Mouse (Mus musculus) myocyte (in vitro differentiated cells): Measurements from ENCODE around the gene Tfap2c. TPM values are rescaled to one million over a fixed set of nuclear protein-coding genes. Genes with fewer than 3 reads are reported as not detected.

ENCODE experiments used
- H3K27me3 ChIP-seq: one replicate; pipeline ENCODE4 v1.6.1; 2011; ENCODE audit not compliant: control insufficient read depth, insufficient read depth, insufficient read length
- H3K36me3 ChIP-seq: one replicate; pipeline ENCODE4 v1.6.1; 2011; ENCODE audit not compliant: control insufficient read depth, insufficient read depth
- H3K4me2 ChIP-seq: one replicate; pipeline ENCODE4 v1.6.1; 2011; ENCODE audit warnings: low read depth, control low read depth
- H3K4me3 ChIP-seq: one replicate; pipeline ENCODE4 v1.5.1; 2011; ENCODE audit warnings: mild to moderate bottlenecking, control low read depth, moderate library complexity
- H3K79me2 ChIP-seq: one replicate; pipeline ENCODE4 v1.6.1; 2011; ENCODE audit not compliant: control insufficient read depth, insufficient read depth
- H3ac ChIP-seq: one replicate; pipeline ENCODE4 v1.6.1; 2011; ENCODE audit not compliant: control insufficient read depth, insufficient read length
- CEBPB ChIP-seq: IDR thresholded peaks from 2 replicates; pipeline ENCODE4 v1.6.1; 2011; ENCODE audit warnings: mild to moderate bottlenecking, moderate library complexity; ENCODE audit not compliant: poor library complexity, insufficient read depth, severe bottlenecking
- E2F4 ChIP-seq: IDR thresholded peaks from one replicate; pipeline ENCODE4 v1.6.1; 2011; ENCODE audit warnings: mild to moderate bottlenecking, control low read depth, moderate library complexity; ENCODE audit not compliant: insufficient read depth
- MAX ChIP-seq: IDR thresholded peaks from one replicate; pipeline ENCODE4 v1.6.1; 2011; ENCODE audit warnings: low read depth, mild to moderate bottlenecking, control low read depth
- MYOD1 ChIP-seq, 3 experiments: IDR thresholded peaks; one replicate each; pipeline ENCODE4 v1.6.1; 2011; ENCODE audit warnings: control low read depth in 2 of 3, low read depth in 2 of 3, mild to moderate bottlenecking in 2 of 3, moderate library complexity in 1 of 3; ENCODE audit not compliant: insufficient read length in 2 of 3, control insufficient read depth in 1 of 3
- MYOG ChIP-seq, 3 experiments: IDR thresholded peaks; one replicate each; pipeline ENCODE4 v1.6.1; 2011; ENCODE audit warnings: control low read depth in 2 of 3, low read depth in 2 of 3, mild to moderate bottlenecking in 2 of 3; ENCODE audit not compliant: insufficient read length in 2 of 3, control insufficient read depth in 1 of 3, insufficient read depth in 1 of 3
- POLR2A ChIP-seq: IDR thresholded peaks from one replicate; pipeline ENCODE4 v1.6.1; 2011; ENCODE audit warnings: low read depth, mild to moderate bottlenecking, control low read depth, moderate library complexity; ENCODE audit not compliant: insufficient read length
- POLR2AphosphoS2 ChIP-seq: IDR thresholded peaks from one replicate; pipeline ENCODE4 v1.6.1; 2011; ENCODE audit warnings: low read depth, control low read depth; ENCODE audit not compliant: insufficient read length
- REST ChIP-seq: IDR thresholded peaks from one replicate; pipeline ENCODE4 v1.6.1; 2011; ENCODE audit warnings: mild to moderate bottlenecking, control low read depth, moderate library complexity; ENCODE audit not compliant: insufficient read depth, insufficient read length
- SRF ChIP-seq: IDR thresholded peaks from one replicate; pipeline ENCODE4 v1.6.1; 2011; ENCODE audit warnings: low read depth; ENCODE audit not compliant: control insufficient read depth, insufficient read length
- TCF12 ChIP-seq: IDR thresholded peaks from one replicate; pipeline ENCODE4 v1.6.1; 2011; ENCODE audit warnings: mild to moderate bottlenecking, control low read depth; ENCODE audit not compliant: poor library complexity, insufficient read depth, severe bottlenecking
- TCF3 ChIP-seq: IDR thresholded peaks from one replicate; pipeline ENCODE4 v1.6.1; 2011; ENCODE audit warnings: low read depth, control low read depth; ENCODE audit not compliant: insufficient read length
- USF1 ChIP-seq: IDR thresholded peaks from one replicate; pipeline ENCODE4 v1.6.1; 2011; ENCODE audit warnings: low read depth, mild to moderate bottlenecking, control low read depth, moderate library complexity
- polyA plus RNA-seq: library from polyadenylated mRNA; unstranded; fragments of >200 nt; fragmentation: generic; extraction: Trizol; gene quantifications from one replicate; pipeline ENCODE4 v1.2.1, GENCODE M21; 2012; ENCODE audit warnings: missing spikeins

Gene Tfap2c
- polyA plus RNA-seq, 1 experiment, result not detected

- Histone ChIP-seq H3K36me3 (no peaks in the 10 kb centered on the region), H3ac (no peak overlapping the region), H3K4me3 (no peak overlapping the region), H3K79me2 (no peaks in the 10 kb centered on the region), H3K27me3 (no peaks in the 10 kb centered on the region), H3K4me2 (no peak overlapping the region)
- TF ChIP-seq POLR2AphosphoS2 (no peak), MYOD1 (IDR thresholded peaks at IDR 0.05; ENCODE audit: control insufficient read depth in 1 of 3, insufficient read length in 2 of 3, low read depth in 2 of 3) (no peak), TCF3 (no peak), TCF12 (no peak), REST (no peak), MAX (no peak), POLR2A (no peak), USF1 (no peak), MYOG (IDR thresholded peaks at IDR 0.05; ENCODE audit: control insufficient read depth in 1 of 3, insufficient read depth in 1 of 3, insufficient read length in 2 of 3, low read depth in 2 of 3) (no peak), SRF (no peak), E2F4 (no peak), CEBPB (no peak)
Observed at GRCm38 (mm10) chr2:172589048-172589447, 39.7 kb downstream of the Tfap2c start.

GRCm38 (mm10) chr2:172590839-172591238 lies 41.4 kb downstream of the Tfap2c start:
- no peak overlapping the region for H3K4me2 ChIP-seq
- no peak overlapping the region for H3K4me3 ChIP-seq
- H3ac ChIP-seq, result no peak overlapping the region
- no peaks in the 10 kb centered on the region for H3K36me3 ChIP-seq
- H3K79me2 ChIP-seq, result no peaks in the 10 kb centered on the region
- no peaks in the 10 kb centered on the region for H3K27me3 ChIP-seq
- TF ChIP-seq REST (no peak), MYOD1 (IDR thresholded peaks at IDR 0.05; ENCODE audit: control insufficient read depth in 1 of 3, insufficient read length in 2 of 3, low read depth in 2 of 3) (no peak), USF1 (no peak), TCF12 (no peak), POLR2AphosphoS2 (no peak), MYOG (IDR thresholded peaks at IDR 0.05; ENCODE audit: control insufficient read depth in 1 of 3, insufficient read depth in 1 of 3, insufficient read length in 2 of 3, low read depth in 2 of 3) (no peak), CEBPB (no peak), MAX (no peak), TCF3 (no peak), POLR2A (no peak), E2F4 (no peak), SRF (no peak)

GRCm38 (mm10) chr2:172594326-172594725 lies 44.9 kb downstream of the Tfap2c start:
- Histone ChIP-seq H3K36me3 (no peaks in the 10 kb centered on the region), H3K27me3 (no peaks in the 10 kb centered on the region), H3K4me3 (no peak overlapping the region), H3ac (no peak overlapping the region), H3K4me2 (no peak overlapping the region), H3K79me2 (no peaks in the 10 kb centered on the region)
- TF ChIP-seq MYOG (IDR thresholded peaks at IDR 0.05; ENCODE audit: control insufficient read depth in 1 of 3, insufficient read depth in 1 of 3, insufficient read length in 2 of 3, low read depth in 2 of 3), result no peak
- TF ChIP-seq TCF3, result no peak
- no peak for TF ChIP-seq USF1
- no peak for TF ChIP-seq E2F4
- no peak for TF ChIP-seq SRF
- no peak for TF ChIP-seq TCF12
- no peak for TF ChIP-seq POLR2A
- no peak for TF ChIP-seq MYOD1 (IDR thresholded peaks at IDR 0.05; ENCODE audit: control insufficient read depth in 1 of 3, insufficient read length in 2 of 3, low read depth in 2 of 3)
- no peak for TF ChIP-seq POLR2AphosphoS2
- no peak for TF ChIP-seq CEBPB
- TF ChIP-seq REST, result no peak
- TF ChIP-seq MAX, result no peak

- TF ChIP-seq MYOD1 (IDR thresholded peaks at IDR 0.05; ENCODE audit: control insufficient read depth in 1 of 3, insufficient read length in 2 of 3, low read depth in 2 of 3) (no peak), POLR2AphosphoS2 (no peak), POLR2A (no peak), CEBPB (no peak), REST (no peak)
Observed at GRCm38 (mm10) chr2:172597056-172597455, 47.7 kb downstream of the Tfap2c start.

GRCm38 (mm10) chr2:172597881-172598280 lies 48.5 kb downstream of the Tfap2c start:
- no peak overlapping the region for H3K4me3 ChIP-seq
- no peaks in the 10 kb centered on the region for H3K36me3 ChIP-seq
- TF ChIP-seq USF1 (no peak), POLR2A (no peak), CEBPB (no peak)
- H3K4me2 ChIP-seq, result peak overlapping the region; percentile 55
- H3K79me2 ChIP-seq, result no peaks in the 10 kb centered on the region
- no peaks in the 10 kb centered on the region for H3K27me3 ChIP-seq
- no peak overlapping the region for H3ac ChIP-seq

More at GRCm38 (mm10) chr2:172597056-172597455, 47.7 kb downstream of the Tfap2c start:
- Histone ChIP-seq H3K4me3 (no peak overlapping the region), H3K36me3 (no peaks in the 10 kb centered on the region), H3K27me3 (no peaks in the 10 kb centered on the region), H3ac (no peak overlapping the region), H3K79me2 (no peaks in the 10 kb centered on the region), H3K4me2 (peak overlapping the region; percentile 55)
